Mouse (Mus musculus): ENCODE data around the gene BC003965.
A peak's percentile ranks its signal among the peaks of the same experiment; 100 is the strongest.
"Not testable (repeated sequence)": the region's sequence is repeated elsewhere in the genome, so short reads cannot be mapped to it uniquely, and the experiment has no call there.

BC003965 gene

GRCm38 (mm10) chr17:25219492-25220295, 35.3 kb downstream of the BC003965 start:
- DNase-seq (ENCODE audit: low read depth, low spot score) = peak; percentile 40

GRCm38 (mm10) chr17:25220746-25221145, 36.4 kb downstream of the BC003965 start:
- DNase-seq (ENCODE audit: low read depth, low spot score) = no peak

GRCm38 (mm10) chr17:25221821-25222503, 37.6 kb downstream of the BC003965 start:
- peak; percentile 88 for DNase-seq (ENCODE audit: low read depth, low spot score)

- peak; percentile 55 for DNase-seq (ENCODE audit: low read depth, low spot score)
Measured at GRCm38 (mm10) chr17:25222504-25222940, 38.2 kb downstream of the BC003965 start.

- peak; percentile 39 for DNase-seq (ENCODE audit: low read depth, low spot score)
Measured at GRCm38 (mm10) chr17:25222951-25223601, 38.7 kb downstream of the BC003965 start.

- peak; percentile 78 for DNase-seq (ENCODE audit: low read depth, low spot score)
Measured at GRCm38 (mm10) chr17:25224586-25225222, 40.4 kb downstream of the BC003965 start.

GRCm38 (mm10) chr17:25225659-25226058, 41.3 kb downstream of the BC003965 start:
- DNase-seq (ENCODE audit: low read depth, low spot score) = no peak

- DNase-seq (ENCODE audit: low read depth, low spot score) = no peak
Measured at GRCm38 (mm10) chr17:25227991-25228390, 43.6 kb downstream of the BC003965 start.

GRCm38 (mm10) chr17:25230014-25230655, 45.8 kb downstream of the BC003965 start:
- DNase-seq (ENCODE audit: low read depth, low spot score) = not testable (repeated sequence)

GRCm38 (mm10) chr17:25230700-25231099, 46.3 kb downstream of the BC003965 start:
- no peak for DNase-seq (ENCODE audit: low read depth, low spot score)

- not testable (repeated sequence) for DNase-seq (ENCODE audit: low read depth, low spot score)
Measured at GRCm38 (mm10) chr17:25231621-25232020, 47.3 kb downstream of the BC003965 start.

GRCm38 (mm10) chr17:25235635-25236034, 51.3 kb downstream of the BC003965 start:
- DNase-seq (ENCODE audit: low read depth, low spot score) = no peak

Data from CD4-positive, CD25-positive, alpha-beta regulatory T cell, adult 2 months (primary cell).